Mouse (Mus musculus): ENCODE data around the gene Hsp90b1. TPM values are rescaled to one million over a fixed set of nuclear protein-coding genes. Genes with fewer than 3 reads are reported as not detected.
A peak's percentile ranks its signal among the peaks of the same experiment; 100 is the strongest.
"Not testable (repeated sequence)": the region's sequence is repeated elsewhere in the genome, so short reads cannot be mapped to it uniquely, and the experiment has no call there.

The Hsp90b1 gene
- polyA plus RNA-seq, 1 experiment from 2014 or later: 498 TPM

GRCm38 (mm10) chr10:86700251-86700650 is 5.1 kb downstream of the Hsp90b1 start:
- DNase-seq (ENCODE audit: low spot score) (no peak), ATAC-seq (ENCODE audit: low read depth) (no peak)
- Histone ChIP-seq H3K4me3 (ENCODE audit: low read depth, low read length) (no peak overlapping the region), H3K4me2 (ENCODE audit: low read depth, low read length) (peak overlapping the region; percentile 29), H3K4me1 (ENCODE audit: control insufficient read depth, insufficient read depth, low read length) (peaks cover 34% of the 10 kb centered on the region), H3K9ac (ENCODE audit: low read depth, low read length) (peak overlapping the region; percentile 19; the same call in 1 of the 2 replicates), H3K36me3 (ENCODE audit: control insufficient read depth, insufficient read depth, low read length) (peaks cover 81% of the 10 kb centered on the region), H3K9me3 (ENCODE audit: control insufficient read depth, low read length) (no peaks in the 10 kb centered on the region), H3K27ac (replicated peaks; ENCODE audit: low read depth, low read length) (no peak overlapping the region), H3K27me3 (replicated peaks; ENCODE audit: control insufficient read depth, insufficient read depth, low read length) (no peaks in the 10 kb centered on the region)
- 75% methylated on average over 3 of the region's 3 CpGs for WGBS

GRCm38 (mm10) chr10:86686017-86686360 is 19.3 kb downstream of the Hsp90b1 start:
- Histone ChIP-seq H3K4me3 (ENCODE audit: low read depth, low read length) (peak overlapping the region; percentile 67), H3K9ac (ENCODE audit: low read depth, low read length) (peak overlapping the region; percentile 80), H3K36me3 (ENCODE audit: control insufficient read depth, insufficient read depth, low read length) (peaks cover 14% of the 10 kb centered on the region), H3K4me2 (ENCODE audit: low read depth, low read length) (peak overlapping the region; percentile 57)
- 19% methylated on average over 9 of the region's 9 CpGs for WGBS
- H3K4me1 ChIP-seq (ENCODE audit: control insufficient read depth, insufficient read depth, low read length); H3K9me3 ChIP-seq (ENCODE audit: control insufficient read depth, low read length); DNase-seq (ENCODE audit: low spot score); H3K27ac ChIP-seq (replicated peaks; ENCODE audit: low read depth, low read length); ATAC-seq (ENCODE audit: low read depth); H3K27me3 ChIP-seq (replicated peaks; ENCODE audit: control insufficient read depth, insufficient read depth, low read length): not testable (repeated sequence)

GRCm38 (mm10) chr10:86685179-86686016 is 19.9 kb downstream of the Hsp90b1 start:
- DNase-seq (ENCODE audit: low spot score): peak; percentile 76
- H3K9me3 ChIP-seq (ENCODE audit: control insufficient read depth, low read length); H3K27me3 ChIP-seq (replicated peaks; ENCODE audit: control insufficient read depth, insufficient read depth, low read length); H3K36me3 ChIP-seq (ENCODE audit: control insufficient read depth, insufficient read depth, low read length); H3K4me1 ChIP-seq (ENCODE audit: control insufficient read depth, insufficient read depth, low read length): not testable (repeated sequence)
- ATAC-seq (ENCODE audit: low read depth): peak; percentile 93
- peak overlapping the region; percentile 57 for H3K4me2 ChIP-seq (ENCODE audit: low read depth, low read length)
- WGBS: 1% methylated on average over 30 of the region's 53 CpGs
- H3K9ac ChIP-seq (ENCODE audit: low read depth, low read length): peak overlapping the region; percentile 80
- peak overlapping the region; percentile 67 for H3K4me3 ChIP-seq (ENCODE audit: low read depth, low read length)
- H3K27ac ChIP-seq (replicated peaks; ENCODE audit: low read depth, low read length): peak overlapping the region; percentile 67

- peak; percentile 12; the same call in 1 of the 2 replicates for ATAC-seq (ENCODE audit: low read depth)
- H3K27ac ChIP-seq (replicated peaks; ENCODE audit: low read depth, low read length); DNase-seq (ENCODE audit: low spot score): not testable (repeated sequence)
Observed at GRCm38 (mm10) chr10:86684797-86685178, 20.5 kb downstream of the Hsp90b1 start.

GRCm38 (mm10) chr10:86670550-86670949 is 34.8 kb downstream of the Hsp90b1 start:
- H3K36me3 ChIP-seq (ENCODE audit: control insufficient read depth, insufficient read depth, low read length); DNase-seq (ENCODE audit: low spot score); H3K27me3 ChIP-seq (replicated peaks; ENCODE audit: control insufficient read depth, insufficient read depth, low read length); H3K27ac ChIP-seq (replicated peaks; ENCODE audit: low read depth, low read length); H3K4me2 ChIP-seq (ENCODE audit: low read depth, low read length); H3K9ac ChIP-seq (ENCODE audit: low read depth, low read length); H3K4me3 ChIP-seq (ENCODE audit: low read depth, low read length); H3K9me3 ChIP-seq (ENCODE audit: control insufficient read depth, low read length); ATAC-seq (ENCODE audit: low read depth); H3K4me1 ChIP-seq (ENCODE audit: control insufficient read depth, insufficient read depth, low read length): not testable (repeated sequence)
- 76% methylated on average over 4 of the region's 4 CpGs for WGBS

More at GRCm38 (mm10) chr10:86684797-86685178, 20.5 kb downstream of the Hsp90b1 start:
- WGBS: 39% methylated on average over 2 of the region's 2 CpGs
- not testable (repeated sequence) for H3K4me1 ChIP-seq (ENCODE audit: control insufficient read depth, insufficient read depth, low read length); H3K9me3 ChIP-seq (ENCODE audit: control insufficient read depth, low read length); H3K36me3 ChIP-seq (ENCODE audit: control insufficient read depth, insufficient read depth, low read length); H3K9ac ChIP-seq (ENCODE audit: low read depth, low read length); H3K27me3 ChIP-seq (replicated peaks; ENCODE audit: control insufficient read depth, insufficient read depth, low read length)
- H3K4me3 ChIP-seq (ENCODE audit: low read depth, low read length): peak overlapping the region; percentile 67
- peak overlapping the region; percentile 57 for H3K4me2 ChIP-seq (ENCODE audit: low read depth, low read length)

Small RNA genes lying within 50 kb of the gene (microRNA-seq; reads per million reads assigned to microRNA genes)
- gene Gm25745 (ENCODE audit: borderline number of aligned reads): 0.50 reads per million

Other genes starting within 250 kb of the Hsp90b1 start
- gene Syn3, start 206.6 kb downstream of the Hsp90b1 start, polyA plus RNA-seq (2014; fragmentation: Nextera tagmentation; extraction: Ambion mirVana): 2.0 and 2.4 TPM in 2 replicates
- gene Ttc41, start 302 bp upstream of the Hsp90b1 start, polyA plus RNA-seq (2014; fragmentation: Nextera tagmentation; extraction: Ambion mirVana): 1.1 and 1.6 TPM in 2 replicates
- gene Gm49358, start 58.5 kb upstream of the Hsp90b1 start, polyA plus RNA-seq (2014; fragmentation: Nextera tagmentation; extraction: Ambion mirVana): not detected in 2 replicates
- 2.3 TPM in 2 replicates for gene Nt5dc3, start 73.5 kb upstream of the Hsp90b1 start, polyA plus RNA-seq (2014; fragmentation: Nextera tagmentation; extraction: Ambion mirVana)